Mouse (Mus musculus): ENCODE measurements around the gene Robo1.

- TF ChIP-seq POLR2A (IDR thresholded peaks at IDR 0.05; ENCODE audit: low read depth, low read length) (no peak), CTCF (conservative IDR thresholded peaks at IDR 0.05; ENCODE audit: insufficient read depth, insufficient read length, low read depth, low read length) (no peak)
Measured at GRCm38 (mm10) chr16:72782171-72782570, 474.1 kb downstream of the Robo1 start.
